ENCODE assay signal across 26 mouse cellular contexts in genomic region chr10:3942289-3942688, GRCm38 (mm10). TPM values are rescaled to one million over a fixed set of nuclear protein-coding genes. Genes with fewer than 3 reads are reported as not detected.
DNase-seq lines count a peak whose midpoint lies in the region; ATAC-seq and TF ChIP-seq lines count a peak whose summit lies in the region.
"Had no signal": no experiment of that assay in that cellular context is flagged by ENCODE, and none has a peak within 500 bp of the region (broad histone marks: within the 10 kb centered on the region; RNA-seq: fewer than 3 reads in every experiment).

No protein-coding gene starts in this region.

- no peak for ATAC-seq in hindbrain, postnatal 0 days
- no peak for ATAC-seq in midbrain, embryonic 11.5 days (ENCODE audit: low FRiP score)
- ATAC-seq in liver, embryonic 11.5 days (replicated peaks; ENCODE audit: low FRiP score): no peak
- ATAC-seq: forebrain, embryonic 15.5 days had no signal

- H3K27ac ChIP-seq in hindbrain, embryonic 10.5 days: peak overlapping the region; percentile 40; the same call in 1 of the 2 replicates
- no peak overlapping the region for H3K27ac ChIP-seq in hindbrain, postnatal 0 days
- peak overlapping the region; percentile 99 for H3K27ac ChIP-seq in ES-E14 (ENCODE audit: insufficient read depth, low read depth, low read length, poor library complexity, severe bottlenecking)
- H3K27ac ChIP-seq in midbrain, embryonic 11.5 days (ENCODE audit: low read depth, low read length): no peak overlapping the region
- no peak overlapping the region for H3K27ac ChIP-seq in liver, embryonic 11.5 days (ENCODE audit: low read depth, low read length)
- H3K27ac ChIP-seq: forebrain, embryonic 15.5 days; hindbrain, embryonic 13.5 days; left cerebral cortex, adult 2 months; liver, embryonic 13.5 days; neural tube, embryonic 12.5 days had no signal

- peaks cover 21% of the 10 kb centered on the region for H3K4me1 ChIP-seq in hindbrain, embryonic 10.5 days (replicated peaks)
- no peaks in the 10 kb centered on the region for H3K4me1 ChIP-seq in hindbrain, postnatal 0 days (ENCODE audit: insufficient read depth, low read length)
- peaks cover 20 to 22% of the 10 kb centered on the region in 2 experiments for H3K4me1 ChIP-seq in ES-E14 (ENCODE audit: control insufficient read depth in 2 of 2, insufficient read depth in 2 of 2, low read length in 2 of 2, poor library complexity in 1 of 2)
- H3K4me1 ChIP-seq in midbrain, embryonic 11.5 days (ENCODE audit: control insufficient read depth, insufficient read depth, low read length): peaks cover 8% of the 10 kb centered on the region
- H3K4me1 ChIP-seq in liver, embryonic 11.5 days (replicated peaks; ENCODE audit: control insufficient read depth, insufficient read depth, low read length): no peaks in the 10 kb centered on the region
- H3K4me1 ChIP-seq: forebrain, embryonic 15.5 days; liver, embryonic 13.5 days; neural tube, embryonic 12.5 days had no signal

- WGBS in hindbrain, embryonic 10.5 days: 67% methylated on average over 6 of the region's 6 CpGs
- 80% methylated on average over 6 of the region's 6 CpGs for WGBS in hindbrain, postnatal 0 days
- WGBS in midbrain, embryonic 11.5 days: 72% methylated on average over 6 of the region's 6 CpGs
- 52% methylated on average over 6 of the region's 6 CpGs for WGBS in liver, embryonic 11.5 days

- no peaks in the 10 kb centered on the region for H3K27me3 ChIP-seq in hindbrain, embryonic 10.5 days (ENCODE audit: insufficient read depth, poor library complexity, severe bottlenecking)
- H3K27me3 ChIP-seq in hindbrain, postnatal 0 days (ENCODE audit: insufficient read depth, low read length): no peaks in the 10 kb centered on the region
- H3K27me3 ChIP-seq in midbrain, embryonic 11.5 days (ENCODE audit: control insufficient read depth, insufficient read depth, low read length): no peaks in the 10 kb centered on the region
- H3K27me3 ChIP-seq in liver, embryonic 11.5 days (replicated peaks; ENCODE audit: control insufficient read depth, insufficient read depth, low read length): no peaks in the 10 kb centered on the region
- H3K27me3 ChIP-seq: forebrain, embryonic 15.5 days; heart, embryonic 12.5 days; hindbrain, embryonic 13.5 days; liver, embryonic 13.5 days; neural tube, embryonic 12.5 days had no signal

- peaks cover 30% of the 10 kb centered on the region for H3K36me3 ChIP-seq in hindbrain, embryonic 10.5 days
- no peaks in the 10 kb centered on the region; the same call in 1 of the 2 replicates for H3K36me3 ChIP-seq in hindbrain, postnatal 0 days (ENCODE audit: insufficient read depth, low read length)
- H3K36me3 ChIP-seq in ES-E14 (ENCODE audit: control insufficient read depth, insufficient read depth, low read length, poor library complexity, severe bottlenecking): peaks cover 3% of the 10 kb centered on the region; the same call in 1 of the 2 replicates
- peaks cover 3% of the 10 kb centered on the region; the same call in 1 of the 2 replicates for H3K36me3 ChIP-seq in midbrain, embryonic 11.5 days (ENCODE audit: control insufficient read depth, insufficient read depth, low read length)
- no peaks in the 10 kb centered on the region for H3K36me3 ChIP-seq in liver, embryonic 11.5 days (ENCODE audit: control insufficient read depth, insufficient read depth, low read length)
- H3K36me3 ChIP-seq: forebrain, embryonic 15.5 days; G1E; hindbrain, embryonic 13.5 days; liver, embryonic 13.5 days had no signal

- H3K4me3 ChIP-seq in hindbrain, embryonic 10.5 days: no peak overlapping the region
- H3K4me3 ChIP-seq in hindbrain, postnatal 0 days (ENCODE audit: low read length): no peak overlapping the region
- H3K4me3 ChIP-seq in ES-E14 (ENCODE audit: insufficient read depth in 1 of 2, low read depth in 1 of 2, low read length in 2 of 2, poor library complexity in 1 of 2, severe bottlenecking in 1 of 2): no peak overlapping the region; a peak in 1 of 4 replicates
- no peak overlapping the region for H3K4me3 ChIP-seq in midbrain, embryonic 11.5 days (ENCODE audit: low read depth, low read length)
- no peak overlapping the region for H3K4me3 ChIP-seq in liver, embryonic 11.5 days (ENCODE audit: low read depth, low read length)
- H3K4me3 ChIP-seq: erythroblast, embryonic 14.5 days; forebrain, embryonic 15.5 days; heart, embryonic 12.5 days; hindbrain, embryonic 13.5 days; left cerebral cortex, adult 2 months; liver, embryonic 13.5 days; midbrain, embryonic 10.5 days; neural tube, embryonic 12.5 days had no signal

- 0 out of 2 replicates have a peak, but pooled peaks cover 5% of the 10 kb centered on the region for H3K9me3 ChIP-seq in hindbrain, embryonic 10.5 days
- no peaks in the 10 kb centered on the region for H3K9me3 ChIP-seq in hindbrain, postnatal 0 days (ENCODE audit: low read length)
- no peaks in the 10 kb centered on the region for H3K9me3 ChIP-seq in ES-E14 (ENCODE audit: control insufficient read depth, insufficient read depth, low read depth, low read length)
- H3K9me3 ChIP-seq in midbrain, embryonic 11.5 days (ENCODE audit: control insufficient read depth, low read length): no peaks in the 10 kb centered on the region
- H3K9me3 ChIP-seq in liver, embryonic 11.5 days (ENCODE audit: control insufficient read depth, low read length): no peaks in the 10 kb centered on the region
- H3K9me3 ChIP-seq: forebrain, embryonic 15.5 days; G1E; heart, embryonic 12.5 days; hindbrain, embryonic 13.5 days; liver, embryonic 13.5 days; midbrain, embryonic 10.5 days; neural tube, embryonic 12.5 days had no signal

- no peak for DNase-seq in hindbrain, embryonic 10.5 days (ENCODE audit: low spot score)
- no peak for DNase-seq in hindbrain, postnatal 0 days (ENCODE audit: low spot score)
- DNase-seq in 416B (ENCODE audit: low read depth): peak; percentile 67
- DNase-seq in ES-E14 (ENCODE audit: low read depth, low spot score): no peak
- DNase-seq in fat pad, adult 2 months (ENCODE audit: extremely low read depth, low read depth, low spot score): peak; percentile 19
- DNase-seq in thymus, postnatal 0 days (ENCODE audit: low spot score): no peak
- DNase-seq in midbrain, embryonic 11.5 days (ENCODE audit: low spot score, missing footprints): no peak
- DNase-seq in liver, embryonic 11.5 days (ENCODE audit: low spot score): no peak
- DNase-seq: cerebellum, adult 18-20 months; cerebellum, postnatal 36 days; heart, postnatal 14 days; kidney, adult 8-10 months; layer of hippocampus, adult 9-11 months; left cerebral cortex, postnatal 4 days; liver, embryonic 13.5 days; lung, postnatal 4 days; right cerebral cortex, adult 18-20 months; thymus, adult 18-20 months had no signal

- no peak for TF ChIP-seq CTCF in hindbrain, postnatal 0 days (IDR thresholded peaks at IDR 0.05; ENCODE audit: low read depth)

- H3K4me2 ChIP-seq in hindbrain, postnatal 0 days (ENCODE audit: low read depth, low read length): no peak overlapping the region
- H3K4me2 ChIP-seq in midbrain, embryonic 11.5 days: no peak overlapping the region
- no peak overlapping the region for H3K4me2 ChIP-seq in liver, embryonic 11.5 days
- H3K4me2 ChIP-seq: forebrain, embryonic 15.5 days; heart, embryonic 12.5 days; hindbrain, embryonic 13.5 days; liver, embryonic 13.5 days; neural tube, embryonic 12.5 days had no signal

- in situ Hi-C loops in ES-E14 (cut with MboI; ENCODE audit: low sequenced_read_pairs in 2 of 2, unreplicated experiment in 2 of 2): loop anchor here (10.0 kb wide), 3 partner anchors 357 to 407 kb away; no protein-coding TSS in a partner anchor

- H3K9ac ChIP-seq in hindbrain, postnatal 0 days (replicated peaks; ENCODE audit: low read length): no peak overlapping the region
- H3K9ac ChIP-seq in ES-E14 (ENCODE audit: insufficient read depth, low read depth, low read length, poor library complexity, severe bottlenecking): no peak overlapping the region
- H3K9ac ChIP-seq in midbrain, embryonic 11.5 days (ENCODE audit: low read length): no peak overlapping the region
- H3K9ac ChIP-seq in liver, embryonic 11.5 days (ENCODE audit: low read depth, low read length): no peak overlapping the region
- H3K9ac ChIP-seq: forebrain, embryonic 15.5 days; heart, embryonic 12.5 days; hindbrain, embryonic 13.5 days; liver, embryonic 13.5 days; neural tube, embryonic 12.5 days had no signal

TF ChIP-seq in ES-E14, 5 proteins besides CTCF, POLR2A, EP300 and RAD21:
- TF ChIP-seq MAFK (IDR thresholded peaks at IDR 0.05; ENCODE audit: insufficient read depth, low read depth, low read length) (no peak), HCFC1 (IDR thresholded peaks at IDR 0.05; ENCODE audit: borderline replicate concordance, insufficient read depth, low read length) (no peak), ZC3H11A (IDR thresholded peaks at IDR 0.05; ENCODE audit: borderline replicate concordance, low read depth, low read length) (no peak), ZNF384 (IDR thresholded peaks at IDR 0.05; ENCODE audit: low read depth, low read length) (no peak), CHD2 (IDR thresholded peaks at IDR 0.05; ENCODE audit: low read depth, low read length) (no peak; the same call in 1 of the 2 replicates)

RNA-seq across cellular contexts. Expression of gene Mthfd1l, which starts 30.6 kb away (rescaled TPM):
- polyA plus RNA-seq in hindbrain, embryonic 10.5 days (2016; fragmentation: Nextera tagmentation; extraction: Ambion mirVana): 14.0 and 22.9 TPM in 2 replicates
- total RNA-seq in hindbrain, postnatal 0 days (2014; rRNA removed): 9.0 and 10.7 TPM in 2 replicates
- 7.4 and 7.6 TPM in 2 replicates for polyA plus RNA-seq in hindbrain, postnatal 0 days (2015; fragmentation: Nextera tagmentation; extraction: Ambion mirVana)
- 48.5 and 67.0 TPM in 2 replicates for total RNA-seq in ES-E14 (2012; rRNA removed)
- 17.4 and 18.4 TPM in 2 replicates for polyA plus RNA-seq in thymus, postnatal 0 days (2015; fragmentation: Nextera tagmentation; extraction: Ambion mirVana)
- polyA plus RNA-seq in midbrain, embryonic 11.5 days (2014; fragmentation: Nextera tagmentation; extraction: Ambion mirVana): 15.1 and 15.4 TPM in 2 replicates
- polyA plus RNA-seq in liver, embryonic 11.5 days (2014; fragmentation: Nextera tagmentation; extraction: Ambion mirVana): 50.9 and 55.8 TPM in 2 replicates

Comparison
In these comparisons a context has a peak if more than half of its experiments do, and no peak if none do; other contexts are left out.
1. H3K27ac ChIP-seq: peak in hindbrain, embryonic 10.5 days (single experiment) and ES-E14 (single experiment); none in hindbrain, postnatal 0 days (single experiment), midbrain, embryonic 11.5 days (single experiment) and liver, embryonic 11.5 days (single experiment).
2. DNase-seq: peak in 416B (single experiment) and fat pad, adult 2 months (single experiment); none in hindbrain, embryonic 10.5 days (single experiment), hindbrain, postnatal 0 days (single experiment), ES-E14 (single experiment), thymus, postnatal 0 days (single experiment), midbrain, embryonic 11.5 days (single experiment) and liver, embryonic 11.5 days (single experiment).